ENCODE assay signal across 21 mouse cellular contexts in the genomic region with DNA sequence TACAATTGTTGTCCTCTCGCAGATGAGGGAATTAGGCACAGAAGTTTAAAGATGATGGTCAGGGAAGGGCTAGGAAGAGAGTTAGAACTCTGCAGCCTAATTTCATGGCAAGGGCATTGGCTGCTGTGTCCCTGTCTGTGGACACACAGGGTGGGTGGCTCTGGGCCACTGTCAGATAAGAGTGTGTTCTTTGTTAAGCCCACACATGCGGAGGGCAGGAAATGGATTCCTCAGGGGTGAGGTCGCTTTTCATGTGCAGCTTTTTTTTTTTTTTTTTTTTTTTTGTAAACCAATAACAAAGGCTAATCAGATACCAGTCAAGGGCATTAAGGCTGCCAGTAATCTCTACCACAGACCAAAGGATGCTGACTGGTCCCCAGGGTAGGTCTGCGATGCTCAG. TPM values are rescaled to one million over a fixed set of nuclear protein-coding genes. Genes with fewer than 3 reads are reported as not detected.
DNase-seq lines count a peak whose midpoint lies in the region; ATAC-seq and TF ChIP-seq lines count a peak whose summit lies in the region.
"Had no signal": no experiment of that assay in that cellular context is flagged by ENCODE, and none has a peak within 500 bp of the region (broad histone marks: within the 10 kb centered on the region; RNA-seq: fewer than 3 reads in every experiment).

No protein-coding gene starts in this region.

- H3K79me2 ChIP-seq in MEL (ENCODE audit: control insufficient read depth, insufficient read depth, low read length, poor library complexity): no peaks in the 10 kb centered on the region; the same call in 1 of the 2 replicates

- no peaks in the 10 kb centered on the region for H3K27me3 ChIP-seq in forebrain, embryonic 11.5 days (ENCODE audit: control insufficient read depth, insufficient read depth, low read length)
- no peaks in the 10 kb centered on the region for H3K27me3 ChIP-seq in forebrain, embryonic 15.5 days
- H3K27me3 ChIP-seq in liver, embryonic 11.5 days (replicated peaks; ENCODE audit: control insufficient read depth, insufficient read depth, low read length): no peaks in the 10 kb centered on the region
- H3K27me3 ChIP-seq in MEL (ENCODE audit: control insufficient read depth in 1 of 2, insufficient read depth in 2 of 2, low read length in 2 of 2): no peaks in the 10 kb centered on the region
- H3K27me3 ChIP-seq: liver, embryonic 13.5 days; neural tube, embryonic 15.5 days had no signal

- H3K4me2 ChIP-seq in forebrain, embryonic 11.5 days (ENCODE audit: low read depth, low read length, severe bottlenecking): no peak overlapping the region
- no peak overlapping the region for H3K4me2 ChIP-seq in forebrain, embryonic 15.5 days (replicated peaks)
- H3K4me2 ChIP-seq in liver, embryonic 11.5 days: no peak overlapping the region
- H3K4me2 ChIP-seq: liver, embryonic 13.5 days; neural tube, embryonic 15.5 days had no signal

- DNase-seq in forebrain, embryonic 11.5 days (ENCODE audit: low spot score): peak; percentile 47
- DNase-seq in liver, embryonic 11.5 days (ENCODE audit: low spot score): no peak
- DNase-seq in liver (no peak), MEL (ENCODE audit: low read depth, low spot score) (no peak)
- peak; percentile 61 for DNase-seq in mesoderm, embryonic 11.5 days (ENCODE audit: low read depth, low spot score)
- DNase-seq in right cerebral cortex, postnatal 36 days (ENCODE audit: low spot score in 2 of 2): no peak
- DNase-seq in left cerebral cortex, postnatal 36 days (ENCODE audit: low spot score in 2 of 2): no peak
- DNase-seq: adrenal gland, postnatal 36 days; B cell, adult 2 months; cerebellum, postnatal 36 days; forebrain, postnatal 0 days; gastrocnemius, postnatal 10 days; kidney, postnatal 10 days; layer of hippocampus, adult 9-11 months; liver, embryonic 13.5 days; thymus, postnatal 25 days had no signal

- H3K9me3 ChIP-seq in forebrain, embryonic 11.5 days (ENCODE audit: control insufficient read depth, low read length): no peaks in the 10 kb centered on the region
- H3K9me3 ChIP-seq in forebrain, embryonic 15.5 days: no peaks in the 10 kb centered on the region
- H3K9me3 ChIP-seq in liver, embryonic 11.5 days (ENCODE audit: control insufficient read depth, low read length): no peaks in the 10 kb centered on the region
- no peaks in the 10 kb centered on the region for H3K9me3 ChIP-seq in MEL (replicated peaks; ENCODE audit: insufficient read depth, low read length)
- H3K9me3 ChIP-seq: liver, embryonic 13.5 days; neural tube, embryonic 15.5 days had no signal

- TF ChIP-seq RAD21 in MEL (IDR thresholded peaks at IDR 0.05; ENCODE audit: low read depth, low read length): no peak

- H3K4me1 ChIP-seq in forebrain, embryonic 11.5 days (replicated peaks; ENCODE audit: control insufficient read depth, insufficient read depth, low read length): peaks cover 11% of the 10 kb centered on the region
- H3K4me1 ChIP-seq in forebrain, embryonic 15.5 days: peaks cover 11% of the 10 kb centered on the region
- H3K4me1 ChIP-seq in liver, embryonic 11.5 days (replicated peaks; ENCODE audit: control insufficient read depth, insufficient read depth, low read length): peaks cover 32% of the 10 kb centered on the region
- peaks cover 32 to 41% of the 10 kb centered on the region in 2 experiments for H3K4me1 ChIP-seq in MEL (ENCODE audit: control insufficient read depth in 1 of 2, insufficient read depth in 2 of 2, low read length in 2 of 2)

- 30% methylated on average over 4 of the region's 4 CpGs for WGBS in forebrain, embryonic 11.5 days
- WGBS in forebrain, embryonic 15.5 days: 37% methylated on average over 4 of the region's 4 CpGs
- 29% methylated on average over 4 of the region's 4 CpGs for WGBS in liver, embryonic 11.5 days

- TF ChIP-seq POLR2A in MEL (IDR thresholded peaks at IDR 0.05; ENCODE audit: control insufficient read depth in 1 of 2, insufficient read depth in 1 of 2, low read depth in 1 of 2, low read length in 2 of 2, poor library complexity in 1 of 2): no peak

- no peak overlapping the region for H3K9ac ChIP-seq in forebrain, embryonic 11.5 days (ENCODE audit: low read length)
- H3K9ac ChIP-seq in forebrain, embryonic 15.5 days (replicated peaks): no peak overlapping the region
- no peak overlapping the region for H3K9ac ChIP-seq in liver, embryonic 11.5 days (ENCODE audit: low read depth, low read length)
- no peak overlapping the region for H3K9ac ChIP-seq in MEL (ENCODE audit: control insufficient read depth, low read depth, low read length, poor library complexity, severe bottlenecking)
- H3K9ac ChIP-seq: forebrain, postnatal 0 days; liver, embryonic 13.5 days; neural tube, embryonic 15.5 days had no signal

- intact Hi-C loops in left cerebral cortex, postnatal 36 days (cut with DNase I): no loop called here

- H3K4me3 ChIP-seq in forebrain, embryonic 11.5 days (ENCODE audit: low read depth, low read length): no peak overlapping the region
- H3K4me3 ChIP-seq in forebrain, embryonic 15.5 days: no peak overlapping the region
- H3K4me3 ChIP-seq in liver, embryonic 11.5 days (ENCODE audit: low read depth, low read length): no peak overlapping the region
- no peak overlapping the region for H3K4me3 ChIP-seq in MEL (ENCODE audit: control insufficient read depth in 1 of 2, insufficient read depth in 1 of 2, low read depth in 2 of 2, low read length in 2 of 2)
- H3K4me3 ChIP-seq: liver, embryonic 13.5 days; neural tube, embryonic 15.5 days had no signal

- H3K36me3 ChIP-seq in forebrain, embryonic 11.5 days (ENCODE audit: control insufficient read depth, insufficient read depth, low read length): no peaks in the 10 kb centered on the region
- no peaks in the 10 kb centered on the region for H3K36me3 ChIP-seq in forebrain, embryonic 15.5 days
- H3K36me3 ChIP-seq in liver, embryonic 11.5 days (ENCODE audit: control insufficient read depth, insufficient read depth, low read length): no peaks in the 10 kb centered on the region
- peaks cover 0 to 34% of the 10 kb centered on the region in 2 experiments; a peak in 2 of 4 replicates for H3K36me3 ChIP-seq in MEL (ENCODE audit: control insufficient read depth in 1 of 2, insufficient read depth in 2 of 2, low read length in 2 of 2)
- H3K36me3 ChIP-seq: G1E; liver, embryonic 13.5 days; neural tube, embryonic 15.5 days had no signal

- no peak overlapping the region for H3K27ac ChIP-seq in forebrain, embryonic 11.5 days (ENCODE audit: low read depth, low read length)
- H3K27ac ChIP-seq in forebrain, embryonic 15.5 days (replicated peaks): no peak overlapping the region
- no peak overlapping the region for H3K27ac ChIP-seq in liver, embryonic 11.5 days (ENCODE audit: low read depth, low read length)
- H3K27ac ChIP-seq in MEL (ENCODE audit: control insufficient read depth, low read depth, low read length): no peak overlapping the region
- H3K27ac ChIP-seq: liver, embryonic 13.5 days; macrophage; neural tube, embryonic 15.5 days had no signal

- TF ChIP-seq CTCF in MEL (IDR thresholded peaks at IDR 0.05 in 2 of 3, conservative IDR thresholded peaks at IDR 0.05 in 1 of 3; ENCODE audit: control insufficient read depth in 1 of 3, insufficient read depth in 1 of 3, low read depth in 2 of 3, low read length in 3 of 3, poor library complexity in 1 of 3, severe bottlenecking in 1 of 3): no peak

- no peak for ATAC-seq in forebrain, embryonic 11.5 days (replicated peaks; ENCODE audit: low FRiP score)
- no peak for ATAC-seq in forebrain, embryonic 15.5 days (replicated peaks)
- ATAC-seq in liver, embryonic 11.5 days (replicated peaks; ENCODE audit: low FRiP score): 0 out of 2 replicates have a peak, but pooled peaks have one; percentile 47
- ATAC-seq: activated CD4-positive, CD25-positive, alpha-beta regulatory T cell, adult 4 months; forebrain, postnatal 0 days had no signal

- 0 out of 4 replicates have a peak, but pooled peaks of 1 of the 2 experiments have one; percentile 9 for TF ChIP-seq EP300 in MEL (IDR thresholded peaks at IDR 0.05; ENCODE audit: low read depth in 1 of 2, low read length in 2 of 2)

TF ChIP-seq in MEL, 35 proteins besides CTCF, POLR2A, EP300 and RAD21 (continues in another document):
- TF ChIP-seq ETS1 (IDR thresholded peaks at IDR 0.05; ENCODE audit: low read depth, low read length): no peak
- no peak for TF ChIP-seq POLR2AphosphoS5 (IDR thresholded peaks at IDR 0.05; ENCODE audit: borderline replicate concordance, low read depth, low read length)
- 0 out of 2 replicates have a peak, but pooled peaks have one; percentile 3 for TF ChIP-seq GATA1 (IDR thresholded peaks at IDR 0.05; ENCODE audit: low read depth, low read length)
- TF ChIP-seq POLR2AphosphoS2 (IDR thresholded peaks at IDR 0.05; ENCODE audit: low read length): no peak
- TF ChIP-seq TAL1 (IDR thresholded peaks at IDR 0.05; ENCODE audit: low read length): no peak
- TF ChIP-seq ZNF384 (IDR thresholded peaks at IDR 0.05; ENCODE audit: low read depth, low read length): peak; percentile 89
- no peak for TF ChIP-seq ZMIZ1 (IDR thresholded peaks at IDR 0.05; ENCODE audit: low read depth, low read length)
- TF ChIP-seq NRF1 (IDR thresholded peaks at IDR 0.05; ENCODE audit: insufficient read depth, low read depth, low read length, poor library complexity, severe bottlenecking): no peak
- no peak for TF ChIP-seq CHD2 (IDR thresholded peaks at IDR 0.05; ENCODE audit: low read length)
- no peak for TF ChIP-seq HCFC1 (IDR thresholded peaks at IDR 0.05; ENCODE audit: low read depth, low read length)
- no peak for TF ChIP-seq MYB (IDR thresholded peaks at IDR 0.05; ENCODE audit: low read depth, low read length)
- TF ChIP-seq ZKSCAN1 (IDR thresholded peaks at IDR 0.05; ENCODE audit: low read depth, low read length): no peak

RNA-seq across cellular contexts. Expression of gene Sec22b, which starts 45.4 kb away (rescaled TPM):
- 121 and 122 TPM in 2 replicates for polyA plus RNA-seq in forebrain, embryonic 11.5 days (2014; fragmentation: Nextera tagmentation; extraction: Ambion mirVana)
- 104 and 108 TPM in 2 replicates for polyA plus RNA-seq in forebrain, embryonic 15.5 days (2015; fragmentation: Nextera tagmentation; extraction: Ambion mirVana)
- 109 and 113 TPM in 2 replicates for polyA plus RNA-seq in liver, embryonic 11.5 days (2014; fragmentation: Nextera tagmentation; extraction: Ambion mirVana)
- 35.3 and 36.8 TPM in 2 replicates for total RNA-seq in MEL (2012; rRNA removed)
- 10 to 100 TPM in 1 of 2 experiments, not detected in 1; 43.3 TPM for polyA plus RNA-seq in MEL (2012; ENCODE audit: insufficient read depth in 1 of 2, insufficient read length in 2 of 2, low read depth in 1 of 2, low replicate concordance in 2 of 2, missing spikeins in 1 of 2)
- total RNA-seq in left cerebral cortex, postnatal 36 days (2021): 10 to 100 TPM; 72.5 to 79.6 TPM

RNA-seq across cellular contexts. Expression of gene Pde4dip, which starts 57.9 kb away (rescaled TPM):
- 25.7 and 27.2 TPM in 2 replicates for polyA plus RNA-seq in forebrain, embryonic 11.5 days (2014; fragmentation: Nextera tagmentation; extraction: Ambion mirVana)
- 67.6 and 73.1 TPM in 2 replicates for polyA plus RNA-seq in forebrain, embryonic 15.5 days (2015; fragmentation: Nextera tagmentation; extraction: Ambion mirVana)
- 16.8 and 16.9 TPM in 2 replicates for polyA plus RNA-seq in liver, embryonic 11.5 days (2014; fragmentation: Nextera tagmentation; extraction: Ambion mirVana)
- 52.4 and 53.3 TPM in 2 replicates for total RNA-seq in MEL (2012; rRNA removed)
- polyA plus RNA-seq in MEL (2012; ENCODE audit: insufficient read depth in 1 of 2, insufficient read length in 2 of 2, low read depth in 1 of 2, low replicate concordance in 2 of 2, missing spikeins in 1 of 2): 10 to 100 TPM in 1 of 2 experiments, not detected in 1; 47.6 TPM
- 100 to 1,000 TPM; 209 to 247 TPM for total RNA-seq in left cerebral cortex, postnatal 36 days (2021)

Comparison
In these comparisons a context has a peak if more than half of its experiments do, and no peak if none do; other contexts are left out.
1. DNase-seq: peak in forebrain, embryonic 11.5 days (single experiment) and mesoderm, embryonic 11.5 days (single experiment); none in liver, embryonic 11.5 days (single experiment), liver (single experiment), MEL (single experiment), right cerebral cortex, postnatal 36 days (0 of 2) and left cerebral cortex, postnatal 36 days (0 of 2).